Mouse (Mus musculus): Measurements from ENCODE around the gene Fgfr2.

The Fgfr2 gene

DNA sequence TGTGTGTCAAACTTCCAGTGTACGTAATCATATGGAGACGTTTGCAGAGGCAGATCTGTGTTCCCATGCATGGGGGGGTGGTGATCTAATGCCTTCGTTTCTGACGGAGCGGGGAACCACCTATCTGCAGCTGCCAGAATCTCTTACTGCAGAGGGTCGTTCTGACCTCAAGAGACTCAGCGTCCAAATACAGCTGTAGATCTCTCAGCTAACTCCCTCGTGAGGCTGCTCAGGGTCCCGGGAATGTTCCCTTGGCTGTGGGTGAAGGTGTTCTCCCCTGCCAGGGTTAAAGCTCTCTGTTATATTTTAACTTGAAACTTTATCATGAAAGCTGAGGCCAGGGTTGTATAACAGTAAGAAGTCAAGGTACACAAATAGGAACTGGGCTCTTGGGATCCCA lies 2414.2 kb downstream of the Fgfr2 start:
- DNase-seq: no peak

DNA sequence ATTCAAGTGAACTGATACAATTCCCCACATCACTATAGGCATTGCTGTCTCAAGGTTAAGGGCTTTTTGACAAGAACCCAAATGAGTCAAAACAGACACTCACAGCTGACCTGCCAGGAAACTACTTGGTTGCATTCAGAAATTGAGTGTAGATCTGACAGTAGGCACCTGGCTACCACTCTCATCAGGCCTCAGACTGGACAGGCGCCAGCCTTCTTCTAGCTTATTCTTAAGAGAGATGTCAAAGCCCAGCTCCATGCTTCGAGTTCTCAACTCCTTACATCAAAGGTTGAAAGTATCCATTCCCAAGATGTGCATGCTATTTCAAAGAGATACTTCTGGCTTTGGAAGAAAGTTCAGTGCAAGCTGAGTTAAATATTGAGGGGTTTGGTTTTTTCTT lies 2417.9 kb downstream of the Fgfr2 start:
- no peak for DNase-seq

DNA sequence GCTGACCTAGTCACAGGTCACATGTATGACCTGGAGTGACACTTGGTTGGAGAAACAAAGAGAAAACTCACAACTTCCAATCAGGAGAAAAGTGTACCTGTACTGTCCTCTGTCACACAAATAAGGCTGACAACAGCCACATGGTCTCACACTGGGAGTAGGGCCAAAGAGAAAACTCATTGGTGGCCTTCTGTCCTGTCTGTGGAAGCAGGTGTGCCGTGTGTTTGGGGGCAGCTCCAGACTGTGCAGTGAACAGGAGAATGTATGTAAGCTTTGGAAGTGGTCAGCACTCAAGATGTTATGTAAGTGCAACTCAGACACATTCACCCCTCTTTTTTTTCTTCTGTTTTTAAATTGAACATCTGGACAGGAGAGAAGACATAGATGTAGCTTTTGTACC lies 2421.8 kb downstream of the Fgfr2 start:
- DNase-seq: no peak

DNA sequence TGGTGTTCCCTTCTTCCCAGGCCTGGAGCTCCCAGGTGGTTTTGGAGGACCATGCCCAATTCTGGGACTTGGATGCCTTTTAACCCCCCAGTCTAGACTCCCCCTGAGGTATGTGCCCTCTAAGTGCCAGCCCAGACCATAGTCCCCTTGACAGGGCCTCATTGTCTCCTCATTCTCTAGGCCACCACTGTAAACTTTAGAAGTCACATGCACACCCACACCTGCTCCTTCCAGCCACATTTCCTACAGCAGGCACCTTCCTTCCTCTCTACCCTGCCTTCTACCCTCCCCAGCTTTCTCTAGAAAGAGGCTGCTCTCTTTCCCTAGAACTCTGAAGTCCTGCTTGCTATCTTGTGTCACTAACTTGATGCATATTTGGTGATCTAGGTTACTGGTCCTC lies 2424.7 kb downstream of the Fgfr2 start:
- DNase-seq: no peak

DNA sequence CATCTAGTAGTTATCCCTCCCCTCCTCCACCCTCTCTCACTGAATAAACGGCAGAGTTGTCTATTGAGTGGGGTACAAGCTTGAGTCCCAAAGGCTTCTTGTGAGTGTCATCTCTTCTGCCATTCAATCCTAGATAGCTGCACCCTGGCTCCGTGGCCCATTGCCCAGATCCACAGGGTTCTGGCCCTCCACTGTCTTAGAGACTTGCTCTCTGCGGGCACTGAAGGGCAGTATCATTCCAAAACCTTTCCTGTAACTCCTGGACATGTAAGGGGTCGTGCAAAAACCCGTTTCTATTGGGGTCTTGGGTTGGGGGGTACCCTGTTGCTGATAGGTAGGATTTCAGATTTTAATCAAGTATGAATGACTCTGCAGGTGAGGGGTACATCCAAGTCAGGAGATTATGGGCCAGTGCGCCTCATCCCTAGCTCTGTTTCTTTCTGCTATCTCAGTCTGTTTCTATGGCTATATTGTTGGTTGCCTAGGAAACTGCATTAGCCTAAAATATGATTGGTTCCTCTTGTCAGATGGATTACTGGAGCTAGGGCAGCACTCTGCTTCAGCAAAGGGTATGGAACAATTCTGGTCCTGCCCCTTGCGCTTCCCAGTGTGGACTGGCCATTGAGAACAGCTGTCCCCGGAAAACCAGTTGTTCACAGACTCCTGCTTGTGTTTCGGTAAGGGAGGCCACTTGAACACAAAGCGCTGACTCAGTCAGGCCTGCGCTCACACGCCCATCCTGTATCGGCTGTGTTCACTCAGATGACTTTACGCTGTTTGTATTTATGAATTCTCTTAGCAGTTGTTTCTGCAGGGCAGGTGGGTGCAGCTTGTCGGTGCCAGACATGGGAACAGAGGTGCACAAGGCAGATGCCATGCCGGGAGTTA lies 2426.6 kb downstream of the Fgfr2 start:
- DNase-seq: peak; percentile 20

DNA sequence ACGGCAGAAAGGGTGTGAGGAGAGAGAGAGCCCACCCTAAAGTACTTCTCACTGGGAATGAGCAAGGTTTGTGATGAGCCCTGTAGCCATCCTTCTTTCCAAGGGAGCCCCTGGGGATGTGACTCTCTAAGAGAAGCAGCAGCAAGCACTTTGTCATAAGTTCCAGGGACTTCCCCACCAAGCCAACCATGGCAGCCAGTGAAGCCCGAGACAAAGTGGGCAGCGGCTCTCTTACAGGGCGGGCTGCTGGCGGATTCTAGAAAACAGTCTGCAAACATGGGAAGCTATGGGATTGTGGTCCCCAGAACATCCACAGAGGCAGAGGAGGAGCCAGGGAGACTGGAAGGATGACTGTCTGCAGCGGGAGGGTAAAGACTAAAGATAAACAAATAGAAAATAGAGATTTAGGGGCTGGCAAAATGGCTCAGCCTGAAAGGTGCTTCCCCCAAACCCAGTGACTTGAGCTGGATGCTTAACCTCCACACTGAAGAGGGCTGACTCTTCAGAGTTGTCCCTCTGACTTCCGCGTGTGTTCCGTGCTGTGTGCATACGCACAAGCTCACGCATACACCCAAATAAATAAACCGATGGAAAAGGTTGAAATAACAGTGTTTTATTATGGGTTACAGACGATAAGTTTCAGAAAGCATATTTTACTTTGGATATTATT lies 2427.3 kb downstream of the Fgfr2 start:
- no peak for DNase-seq

DNA sequence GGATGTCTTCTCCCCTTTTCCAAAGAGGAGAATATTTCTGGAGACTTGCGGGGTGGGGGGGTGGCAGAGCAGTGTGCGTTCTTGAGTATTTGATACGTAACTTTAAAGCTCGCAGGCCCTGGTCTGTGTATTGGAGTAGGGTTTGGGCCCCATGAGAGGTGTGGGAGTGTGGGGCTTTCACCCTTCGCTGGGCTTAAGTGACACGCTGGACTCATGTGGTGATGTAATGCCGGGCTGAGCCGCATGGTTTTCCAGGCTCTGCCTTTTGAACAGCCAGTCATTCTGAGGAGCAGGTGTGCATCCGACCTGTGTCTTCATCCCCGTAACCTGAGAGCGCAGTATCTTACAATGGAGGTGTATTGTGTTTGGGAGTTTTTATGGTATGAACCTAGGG lies 2429.4 kb downstream of the Fgfr2 start:
- DNase-seq: peak; percentile 19

DNA sequence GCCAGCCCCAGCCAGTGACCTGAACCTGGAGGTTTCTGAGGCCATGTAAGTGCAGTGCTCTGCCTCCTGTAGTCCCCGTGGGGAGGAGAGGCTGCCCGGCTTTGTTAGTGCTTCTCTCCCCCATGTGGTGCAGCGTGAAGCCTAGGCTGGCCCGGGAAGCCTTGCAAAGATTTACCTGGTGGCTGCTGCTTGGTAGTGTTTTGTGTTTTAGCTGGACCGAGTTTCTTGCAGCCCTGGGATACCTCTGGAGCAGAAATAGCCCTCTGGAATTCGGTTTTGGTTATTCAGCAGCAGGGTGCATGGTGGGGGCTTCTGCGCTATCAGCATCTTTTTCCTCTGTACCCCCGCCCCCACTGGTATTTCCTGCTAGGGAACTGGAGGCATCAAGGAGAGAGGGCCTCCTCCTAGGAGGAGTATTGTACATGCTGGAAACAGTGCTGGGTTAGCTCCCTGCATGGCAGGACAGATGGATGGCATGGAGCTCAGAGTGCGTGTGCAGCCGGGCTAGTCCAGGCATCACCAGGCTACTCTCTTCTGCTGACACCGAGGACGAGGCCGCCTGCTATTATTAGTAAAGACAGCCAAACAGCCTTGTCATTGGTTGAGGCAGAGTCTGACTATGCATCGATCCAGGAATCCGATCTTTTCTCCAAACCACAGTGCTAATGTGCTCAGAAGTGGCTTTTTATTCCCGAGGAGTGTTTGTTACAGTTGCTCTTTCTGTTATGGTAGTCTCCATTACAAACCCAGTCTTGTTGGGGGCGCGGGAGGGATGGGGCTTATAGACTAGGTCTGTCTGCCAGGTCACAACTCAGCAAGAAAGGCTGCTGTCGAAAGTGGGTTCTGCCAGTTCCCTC lies 2430.0 kb downstream of the Fgfr2 start:
- peak; percentile 56 for DNase-seq

DNA sequence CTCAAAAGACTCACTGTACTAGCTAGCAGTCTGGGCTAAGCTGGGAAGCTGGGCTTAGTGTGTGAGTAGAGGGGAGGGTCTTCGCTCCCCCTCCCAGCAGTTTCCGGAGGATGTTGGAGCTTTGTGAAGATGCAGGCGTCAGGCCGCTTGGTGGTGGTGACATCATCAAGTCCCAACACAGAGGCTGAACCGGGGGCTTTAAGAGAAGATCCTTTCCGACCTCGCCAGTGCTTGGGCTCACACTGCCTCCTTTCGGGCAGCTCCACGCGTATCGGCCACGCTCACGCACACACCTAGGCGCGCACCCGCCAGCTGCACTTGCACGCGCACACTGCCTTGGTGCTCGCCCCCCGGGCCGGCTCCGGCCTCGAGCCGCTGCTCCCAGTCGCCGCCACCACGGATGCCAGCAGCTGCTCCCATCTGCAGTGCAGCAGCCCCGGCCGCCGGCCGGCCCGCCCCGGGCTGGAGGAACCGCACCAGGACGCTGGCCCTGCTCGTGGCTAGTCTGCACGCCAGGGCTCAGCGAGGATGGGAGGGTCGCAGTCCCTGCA lies 2430.7 kb downstream of the Fgfr2 start:
- DNase-seq: peak; percentile 84

DNA sequence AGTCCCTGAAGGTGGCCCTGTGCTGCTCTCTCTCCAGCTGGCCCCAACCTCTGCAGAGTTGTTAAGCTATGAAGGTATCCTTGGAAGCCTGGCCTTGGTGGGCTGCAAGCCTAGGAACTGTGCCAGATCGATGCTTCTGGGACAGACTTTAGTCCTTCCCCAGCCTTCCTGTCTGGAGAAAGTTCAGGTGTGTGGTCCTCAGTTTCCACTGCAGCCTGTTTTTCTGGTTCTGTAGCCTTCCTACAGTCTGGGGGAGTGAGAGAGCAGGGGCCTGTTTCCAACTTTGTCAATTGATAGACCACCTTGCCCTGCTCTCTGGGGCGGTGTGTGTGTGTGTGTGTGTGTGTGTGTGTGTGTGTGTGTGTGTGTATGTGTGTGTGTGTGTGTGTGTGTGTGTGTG lies 2431.2 kb downstream of the Fgfr2 start:
- DNase-seq: no peak

DNA sequence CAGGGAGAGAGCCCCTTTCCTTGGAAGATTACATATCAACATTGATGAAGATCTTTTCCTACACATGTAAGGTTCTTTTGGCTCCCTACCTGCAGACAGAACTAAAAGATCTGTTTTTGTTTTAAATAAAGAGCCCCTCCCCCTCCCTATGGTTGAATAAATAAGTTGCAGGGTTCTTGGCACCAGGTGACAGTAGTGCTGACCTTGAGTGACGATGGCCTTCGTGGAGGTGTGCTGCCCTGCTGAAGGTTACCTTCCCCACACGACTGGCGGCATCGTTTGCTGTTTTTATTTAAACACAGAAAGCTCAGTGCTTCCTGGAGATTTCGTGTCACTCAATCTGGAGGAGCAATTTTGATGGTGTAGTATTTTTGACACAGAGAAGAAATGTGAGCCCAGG lies 2432.3 kb downstream of the Fgfr2 start:
- no peak for DNase-seq

DNA sequence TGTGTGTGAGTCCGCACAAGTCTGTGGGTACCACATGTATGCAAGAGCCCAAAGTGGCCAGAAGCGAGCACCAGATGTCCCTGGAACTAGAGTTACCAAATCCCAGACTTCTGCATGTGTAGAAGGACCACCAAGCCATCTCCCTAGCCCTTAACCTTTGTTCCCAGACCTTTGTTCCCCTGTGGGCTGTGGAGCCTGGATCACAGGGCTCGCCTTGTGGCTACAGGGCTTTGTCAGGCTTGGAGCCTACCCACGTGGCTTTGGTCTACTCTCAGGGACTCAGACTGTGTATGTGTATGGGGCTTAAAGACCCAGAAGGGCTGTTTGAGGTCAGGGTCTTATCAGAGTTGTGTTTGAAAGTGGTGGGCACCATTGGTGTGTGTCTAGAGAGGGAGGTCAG lies 2434.5 kb downstream of the Fgfr2 start:
- DNase-seq: no peak

DNA sequence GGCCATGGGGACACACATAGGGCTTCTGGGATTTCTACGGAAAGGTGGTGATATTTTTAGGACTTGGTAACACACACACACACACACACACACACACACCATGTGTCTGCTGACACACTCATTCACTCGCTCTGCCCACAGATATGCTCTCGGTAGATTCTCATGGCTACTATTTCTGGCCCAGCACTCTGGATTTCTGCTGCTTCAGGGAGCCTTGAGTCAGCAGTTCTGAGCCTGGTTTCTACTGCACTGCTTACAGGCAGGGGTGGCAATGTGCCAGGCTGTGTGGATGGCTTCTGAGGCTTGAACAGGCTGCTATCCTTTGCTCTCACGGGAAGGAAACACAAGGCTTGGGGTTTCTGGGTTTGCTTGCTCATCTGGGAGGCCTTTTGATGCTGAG lies 2441.4 kb downstream of the Fgfr2 start:
- DNase-seq: peak; percentile 92

DNA sequence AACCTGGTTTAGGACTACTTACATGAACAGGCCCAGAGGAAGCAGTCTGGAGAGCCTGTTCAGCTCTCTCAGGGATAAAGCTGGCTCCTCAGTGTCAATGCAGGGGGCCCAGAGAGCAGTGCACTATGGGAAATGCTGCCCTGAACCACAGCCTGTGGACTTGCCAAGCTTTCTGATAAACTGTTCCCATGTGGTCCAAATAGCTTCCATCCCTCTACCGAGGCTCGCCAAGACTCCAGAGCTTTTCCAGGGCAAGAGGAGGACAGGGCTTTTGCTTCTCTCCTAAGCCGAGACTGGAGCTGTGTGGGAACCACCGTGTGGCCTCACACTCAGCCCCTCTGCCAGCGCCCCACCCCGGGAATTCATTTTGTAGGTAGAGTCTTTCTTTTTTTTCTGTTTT lies 2444.7 kb downstream of the Fgfr2 start:
- no peak for DNase-seq

DNA sequence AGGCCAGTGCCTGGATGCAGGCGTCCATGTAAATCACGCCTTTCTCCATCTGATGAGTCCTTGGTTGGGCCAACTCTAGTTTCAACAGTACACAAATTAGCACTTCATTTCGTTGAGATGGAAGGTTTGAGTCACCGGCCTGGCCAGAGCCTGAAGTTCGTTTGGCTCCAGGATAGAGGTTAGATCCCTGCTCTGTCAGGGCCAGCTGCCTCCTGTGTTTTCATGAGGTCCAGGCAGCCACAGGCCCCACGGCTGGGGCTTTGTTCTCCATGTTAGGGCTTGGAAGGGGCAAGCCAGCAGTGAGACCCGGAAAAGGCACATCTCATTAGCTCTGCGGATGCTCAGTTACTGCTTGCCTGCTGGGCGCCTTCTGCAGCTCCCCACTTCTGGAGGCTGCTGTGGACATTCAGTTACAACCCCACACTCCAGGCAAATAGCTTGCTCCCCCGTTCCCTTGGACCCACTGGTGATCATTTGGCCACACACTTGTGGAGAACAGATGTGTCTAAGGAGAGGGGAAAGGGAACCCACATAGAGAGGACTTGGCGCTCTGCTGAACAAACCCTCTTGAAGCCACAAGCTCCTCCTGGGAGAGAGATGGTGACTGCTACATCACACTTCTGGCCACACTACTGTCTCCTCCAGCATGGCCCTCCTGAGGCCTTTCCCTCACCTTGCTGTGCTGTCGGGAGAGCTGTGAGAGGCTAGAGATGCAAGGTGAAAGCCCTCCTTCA lies 2445.4 kb downstream of the Fgfr2 start:
- no peak for DNase-seq

DNA sequence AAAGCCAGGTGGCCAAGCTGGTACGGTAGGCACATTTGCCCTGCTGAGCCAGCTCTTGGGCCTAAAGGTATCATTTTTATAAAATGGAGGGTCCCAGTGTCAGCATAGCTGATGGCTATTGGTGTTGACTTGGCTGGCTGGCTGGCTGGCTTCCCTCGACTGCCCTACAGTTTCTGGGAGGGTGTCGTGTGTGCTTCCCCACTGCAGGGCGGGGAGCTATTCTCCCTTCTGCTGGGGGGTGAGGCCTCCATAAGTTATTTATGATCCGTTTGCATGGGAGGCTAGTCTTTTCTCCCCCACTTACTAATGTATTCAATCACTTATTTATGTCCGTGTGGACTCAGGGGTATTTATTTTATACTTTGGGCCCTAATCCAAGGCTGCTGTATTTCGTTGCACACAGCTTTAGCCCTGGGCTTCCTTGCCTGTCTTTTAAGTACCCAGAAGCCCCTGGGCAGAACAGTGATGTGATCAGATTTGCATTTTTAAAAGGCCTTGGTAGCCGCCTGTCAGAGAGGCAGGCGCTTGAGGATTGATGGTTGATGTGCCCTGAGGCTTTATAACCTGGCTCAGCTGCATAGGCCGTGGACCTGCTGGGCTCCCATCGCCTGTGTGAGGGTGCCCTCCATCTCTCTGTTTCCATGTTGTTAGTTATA lies 2446.1 kb downstream of the Fgfr2 start:
- DNase-seq: no peak

DNA sequence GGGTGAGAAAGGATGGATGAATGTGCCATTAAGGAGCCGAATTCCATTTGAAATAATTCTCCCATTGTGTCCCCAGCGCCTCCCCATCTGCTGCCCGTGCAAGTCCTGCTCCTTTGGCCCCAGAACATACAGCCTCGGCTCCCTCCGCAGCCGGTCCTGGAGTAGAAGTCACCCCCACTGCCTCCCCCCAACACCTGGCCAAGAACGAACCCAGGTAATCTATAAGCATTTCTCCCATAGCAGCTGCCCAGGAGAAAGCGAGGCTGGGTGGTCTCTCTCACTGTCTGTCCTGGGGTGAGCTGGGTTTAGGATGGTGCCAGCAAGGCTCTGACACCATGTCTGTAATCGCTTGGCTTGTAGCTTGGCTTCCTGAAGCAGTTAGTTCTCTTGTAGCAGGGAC lies 2448.6 kb downstream of the Fgfr2 start:
- DNase-seq: no peak

DNA sequence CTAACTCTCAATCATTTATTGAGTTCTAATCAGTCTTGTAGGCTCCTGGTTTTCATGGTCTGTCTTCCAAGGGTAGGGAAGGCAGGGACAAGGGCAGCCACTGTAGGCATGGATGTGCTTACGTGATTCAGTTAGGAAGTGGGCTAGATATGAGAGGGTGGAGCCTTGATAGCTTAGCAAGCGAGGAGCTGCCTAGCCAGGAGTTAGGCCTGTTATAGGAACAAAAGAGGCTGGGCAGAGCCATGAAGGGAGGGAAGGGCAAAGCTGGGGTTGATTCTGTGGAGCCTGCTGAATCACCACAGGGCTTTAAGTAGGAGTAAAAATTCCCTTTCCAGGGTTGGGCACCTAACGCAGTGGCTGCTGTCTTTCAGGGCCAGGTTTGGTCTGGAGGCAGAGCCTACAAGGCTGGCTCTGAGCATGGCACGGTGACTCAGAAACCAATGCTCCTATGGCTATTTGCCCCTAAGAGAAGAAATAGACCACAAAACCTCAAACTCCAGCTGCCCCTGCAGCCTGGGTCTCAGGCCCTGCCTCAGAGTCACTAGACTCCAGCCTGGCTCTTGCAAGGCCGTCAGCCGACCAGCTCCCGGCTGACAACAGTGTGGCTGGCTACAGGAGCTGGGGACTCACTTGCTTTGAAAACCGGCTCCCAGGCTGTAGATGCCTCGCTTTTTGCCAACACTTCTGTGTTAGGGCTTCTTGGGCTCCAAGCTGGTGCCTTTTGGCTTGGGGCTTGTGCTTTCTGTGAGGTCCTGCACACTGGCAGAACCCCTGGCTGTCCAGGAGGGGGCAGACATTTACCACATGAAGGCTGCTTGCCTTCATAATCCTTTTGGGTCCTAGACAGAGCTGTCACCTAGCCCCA lies 2449.7 kb downstream of the Fgfr2 start:
- peak; percentile 45 for DNase-seq

DNA sequence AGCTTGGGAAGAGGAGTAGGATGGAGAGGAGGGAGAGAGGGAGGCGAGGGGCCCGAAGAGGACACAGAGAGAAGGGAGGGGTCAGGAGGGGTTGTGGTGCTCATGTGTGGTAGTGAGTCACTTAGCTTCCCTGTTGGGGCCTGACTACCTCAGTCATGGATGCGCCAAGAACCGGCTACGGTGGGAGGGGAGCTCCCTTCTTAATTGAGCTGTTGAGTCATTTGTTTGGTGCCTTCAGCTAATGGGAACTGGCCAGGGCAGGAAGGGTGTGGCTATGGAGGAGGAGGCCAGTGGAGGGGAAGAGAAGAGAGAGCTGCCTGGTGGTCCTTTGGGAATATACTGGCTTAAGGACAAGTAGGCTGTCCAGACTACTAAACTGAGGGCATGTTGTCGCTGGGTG lies 2451.8 kb downstream of the Fgfr2 start:
- no peak for DNase-seq

DNA sequence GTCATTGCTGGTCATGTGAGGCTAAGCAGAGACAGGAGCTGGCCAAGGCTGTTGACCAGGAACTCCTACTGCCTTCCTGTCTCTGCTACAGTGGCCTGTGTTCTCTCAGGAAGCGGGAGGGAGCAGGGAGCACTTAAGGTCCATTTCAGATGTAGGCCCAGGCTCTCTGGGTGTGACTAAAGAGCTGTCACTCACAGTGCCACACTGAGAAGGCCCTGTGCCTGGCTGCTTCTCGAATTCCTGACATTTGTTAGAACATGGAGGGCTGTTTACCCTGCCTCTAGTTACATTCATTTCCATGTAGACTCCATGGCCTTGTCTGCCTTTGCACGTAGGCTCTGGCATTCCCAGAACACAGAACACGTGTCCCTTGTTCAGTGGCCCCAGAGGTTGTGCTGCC lies 2452.8 kb downstream of the Fgfr2 start:
- no peak for DNase-seq

DNA sequence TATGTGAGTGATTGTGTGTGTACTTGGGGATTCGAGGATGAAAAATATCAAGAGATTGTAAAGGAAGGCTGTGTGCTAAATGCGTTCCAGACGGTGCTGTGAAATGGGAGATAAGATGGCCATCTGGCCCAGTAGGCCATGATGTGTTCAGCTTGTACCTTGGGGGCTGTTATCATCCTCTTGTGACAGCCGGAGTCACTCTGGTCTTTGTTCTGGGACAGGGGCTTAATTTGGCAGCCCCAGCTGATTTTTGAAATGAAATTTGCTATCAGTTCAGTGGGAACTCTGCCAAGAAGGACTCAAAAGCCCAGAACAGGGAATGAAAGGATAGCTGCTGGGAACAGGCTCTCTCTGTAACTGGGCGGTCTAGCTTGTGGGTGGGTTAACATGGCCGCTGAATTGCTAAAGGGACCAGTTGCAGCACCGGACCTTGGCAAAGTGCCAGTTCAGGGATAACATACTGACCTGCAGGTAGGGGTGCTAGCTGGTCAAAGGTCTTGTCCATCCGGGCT lies 2453.7 kb downstream of the Fgfr2 start:
- no peak for DNase-seq

Measured in right cerebral cortex, adult 18-20 months (tissue).